Mouse (Mus musculus) forebrain, postnatal 0 days (tissue): ENCODE measurements around the gene Gramd4. TPM values are rescaled to one million over a fixed set of nuclear protein-coding genes. Genes with fewer than 3 reads are reported as not detected.

ENCODE experiments used
- ATAC-seq: fragments of 200-750 bp; cut with Nextera tagmentation; 2 replicates; pipeline ENCODE4 v1.8.0; 2017; ENCODE audit warnings: mild to moderate bottlenecking, moderate library complexity
- DNase-seq: peaks from one replicate; pipeline ENCODE4 v3.0.0-alpha.2; 2015
- H3K27ac ChIP-seq: fragments of 300-500 bp; sonication (generic); 2 replicates; pipeline ENCODE4 v1.5.1; 2014; ENCODE audit warnings: low read depth, mild to moderate bottlenecking, antibody characterized with exemption, low read length, moderate library complexity, mixed read lengths
- H3K27me3 ChIP-seq: fragments of 300-500 bp; sonication (generic); 2 replicates; pipeline ENCODE4 v1.6.1; 2014; ENCODE audit warnings: mild to moderate bottlenecking, low read length, mixed read lengths; ENCODE audit not compliant: insufficient read depth
- H3K36me3 ChIP-seq: fragments of 300-500 bp; sonication (generic); 2 replicates; pipeline ENCODE4 v1.6.1; 2014; ENCODE audit warnings: mild to moderate bottlenecking, moderate library complexity; ENCODE audit not compliant: insufficient read depth
- H3K4me1 ChIP-seq: fragments of 300-500 bp; sonication (generic); 2 replicates; pipeline ENCODE4 v1.6.1; 2014; ENCODE audit warnings: antibody characterized with exemption; ENCODE audit not compliant: insufficient read depth
- H3K4me2 ChIP-seq: fragments of 300-500 bp; sonication (generic); 2 replicates; pipeline ENCODE4 v1.6.1; 2014; ENCODE audit warnings: low read depth, mild to moderate bottlenecking, moderate library complexity
- H3K4me3 ChIP-seq: fragments of 300-500 bp; sonication (generic); 2 replicates; pipeline ENCODE4 v1.5.1; 2014; ENCODE audit warnings: low read depth, low read length, mixed read lengths
- H3K9ac ChIP-seq: fragments of 300-500 bp; sonication (generic); 2 replicates; pipeline ENCODE4 v1.6.1; 2014; ENCODE audit warnings: mild to moderate bottlenecking
- H3K9me3 ChIP-seq: fragments of 300-500 bp; sonication (generic); 2 replicates; pipeline ENCODE4 v1.6.1; 2016; ENCODE audit warnings: low read length
- CTCF ChIP-seq: sonication (generic); IDR thresholded peaks from 2 replicates; pipeline ENCODE4 v1.5.1; 2016; ENCODE audit warnings: antibody characterized with exemption, control low read depth, low read depth
- WGBS: fragments of 180-500 bp; shearing (Covaris S2); extraction: QIAGEN DNeasy Blood & Tissue Kit; methylation state at CpG from one replicate; pipeline ENCODE4 v1.1.7; 2014; 5-methylcytosine and 5-hydroxymethylcytosine counted together
- polyA plus RNA-seq: library from polyadenylated mRNA; unstranded; fragments of >200 nt; fragmentation: Nextera tagmentation; extraction: Ambion mirVana; gene quantifications from 2 replicates; pipeline ENCODE4 v1.2.1, GENCODE M21; 2015
- total RNA-seq: library from RNA; depleted of rRNA; stranded (reverse); fragments of >200 nt; gene quantifications from 2 replicates; pipeline ENCODE4 v1.2.3, GENCODE M21; 2014; rRNA removed

The Gramd4 gene
- total RNA-seq, result 54.5 and 57.0 TPM in 2 replicates
- polyA plus RNA-seq, result 24.8 and 28.8 TPM in 2 replicates

GRCm38 (mm10) chr15:86057413-86057812 lies at the start of gene Gramd4:
TSS of gene Gramd4 (plus strand) at chr15:86057695.
- H3K4me2 ChIP-seq, result peak within 1 kb of the TSS; percentile 90
- ATAC-seq, result no peak
- H3K4me1 ChIP-seq, result peaks cover 31% of the 10 kb centered on the region
- WGBS, result 31% methylated on average over 6 of the region's 6 CpGs
- peak within 1 kb of the TSS; percentile 72 for H3K4me3 ChIP-seq
- H3K9ac ChIP-seq, result peak within 1 kb of the TSS; percentile 93
- H3K27ac ChIP-seq, result peak within 1 kb of the TSS; percentile 95
- no peaks in the 10 kb centered on the region for H3K36me3 ChIP-seq
- H3K27me3 ChIP-seq, result no peaks in the 10 kb centered on the region
- no peak for TF ChIP-seq CTCF
- DNase-seq, result no peak
- H3K9me3 ChIP-seq, result no peaks in the 10 kb centered on the region

DNA sequence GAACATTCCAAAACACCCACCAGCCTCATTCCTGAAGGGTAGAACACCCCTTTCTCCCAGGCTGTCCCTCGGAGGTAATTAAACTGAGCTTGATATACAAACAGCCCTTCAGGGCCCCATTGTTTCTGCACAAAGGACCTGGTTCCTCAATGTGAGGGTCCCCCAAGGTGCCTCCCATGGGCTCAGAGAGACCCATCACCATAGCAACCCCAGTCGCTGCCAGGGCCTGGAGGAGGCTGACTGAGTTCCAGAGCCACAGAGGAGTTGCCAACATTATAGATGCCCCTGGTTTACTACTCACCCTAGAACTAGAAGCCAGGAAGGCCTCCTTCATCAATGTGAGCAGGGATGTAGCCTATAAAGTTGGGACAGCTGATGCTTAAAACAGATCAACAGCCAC lies 44.4 kb upstream of the Gramd4 start:
- ATAC-seq, result peak; percentile 64
- WGBS, result 9% methylated on average over 2 of the region's 2 CpGs
- Histone ChIP-seq H3K36me3 (no peaks in the 10 kb centered on the region), H3K27me3 (no peaks in the 10 kb centered on the region), H3K4me2 (no peak overlapping the region), H3K9me3 (no peaks in the 10 kb centered on the region), H3K27ac (no peak overlapping the region), H3K4me3 (no peak overlapping the region), H3K9ac (no peak overlapping the region), H3K4me1 (peaks cover 8% of the 10 kb centered on the region; the same call in 1 of the 2 replicates)
- TF ChIP-seq CTCF, result no peak
- peak; percentile 41 for DNase-seq

- no peak for ATAC-seq
These were observed 43.8 kb upstream of the Gramd4 start for GRCm38 (mm10) chr15:86013656-86014055.

DNA sequence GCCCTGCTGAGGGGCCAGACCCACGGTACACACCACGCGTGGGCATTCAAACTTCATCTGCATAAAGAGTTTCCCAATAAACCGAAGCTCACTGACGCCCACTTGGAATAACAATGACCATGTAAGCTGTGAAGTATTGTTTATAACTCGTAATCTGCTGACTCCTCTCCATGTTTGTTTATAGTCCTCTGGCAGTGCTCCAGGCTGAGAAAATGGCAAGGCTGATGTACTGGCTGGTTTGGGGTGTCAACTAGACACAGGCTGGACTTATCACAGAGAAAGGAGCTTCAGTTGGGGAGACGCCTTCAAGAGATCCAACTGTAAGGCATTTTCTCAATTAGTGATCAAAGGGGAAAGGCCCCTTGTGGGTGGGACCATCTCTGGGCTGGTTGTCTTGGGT lies 42.5 kb upstream of the Gramd4 start:
- ATAC-seq (no peak), DNase-seq (no peak)
- TF ChIP-seq CTCF, result no peak
- H3K27ac ChIP-seq, result no peak overlapping the region
- H3K9me3 ChIP-seq, result no peaks in the 10 kb centered on the region
- H3K9ac ChIP-seq, result no peak overlapping the region
- peaks cover 8% of the 10 kb centered on the region; the same call in 1 of the 2 replicates for H3K4me1 ChIP-seq
- no peak overlapping the region for H3K4me3 ChIP-seq
- H3K27me3 ChIP-seq, result no peaks in the 10 kb centered on the region
- H3K4me2 ChIP-seq, result no peak overlapping the region
- H3K36me3 ChIP-seq, result no peaks in the 10 kb centered on the region
- WGBS, result 57% methylated on average over 7 of the region's 7 CpGs

More at GRCm38 (mm10) chr15:86013656-86014055, 43.8 kb upstream of the Gramd4 start:
- no peak overlapping the region for H3K4me3 ChIP-seq
- no peak for TF ChIP-seq CTCF
- no peak overlapping the region for H3K27ac ChIP-seq
- 19% methylated on average over 10 of the region's 10 CpGs for WGBS
- H3K9ac ChIP-seq, result no peak overlapping the region
- no peaks in the 10 kb centered on the region for H3K27me3 ChIP-seq
- no peak overlapping the region for H3K4me2 ChIP-seq
- no peak for DNase-seq
- no peaks in the 10 kb centered on the region for H3K9me3 ChIP-seq
- no peaks in the 10 kb centered on the region for H3K36me3 ChIP-seq
- peaks cover 8% of the 10 kb centered on the region; the same call in 1 of the 2 replicates for H3K4me1 ChIP-seq

DNA sequence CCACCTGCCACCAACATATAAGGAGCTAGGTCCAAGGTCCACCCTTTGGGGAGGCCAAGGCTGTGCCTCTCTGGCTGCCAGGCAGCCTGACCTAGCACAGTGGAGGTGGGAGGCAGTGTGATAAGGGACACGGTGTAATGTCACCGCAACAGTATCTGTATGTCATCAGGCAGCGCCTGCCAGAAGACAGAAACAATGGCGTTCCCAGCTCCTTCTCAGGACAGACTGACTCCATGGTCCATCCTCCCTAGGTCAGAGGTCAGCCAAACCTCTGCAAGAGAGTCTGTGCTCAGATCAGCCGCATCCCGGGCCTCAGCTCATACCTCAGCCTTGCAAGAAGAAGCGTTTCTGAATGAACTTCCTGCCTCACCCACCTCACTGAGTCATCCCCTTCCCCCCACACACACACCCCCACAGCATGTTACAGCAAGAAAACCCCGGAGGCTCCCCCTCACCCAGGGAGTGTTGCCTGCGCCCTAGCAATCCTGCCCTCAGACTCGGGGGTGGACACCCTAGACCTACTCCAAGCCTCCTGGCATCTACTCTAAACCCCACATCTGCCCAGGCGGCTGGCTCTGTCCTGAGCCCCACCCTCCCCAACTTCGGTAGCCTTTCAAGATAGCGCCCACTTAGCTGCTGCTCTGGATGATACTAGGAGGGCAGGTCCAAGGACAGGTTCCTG lies 41.5 kb upstream of the Gramd4 start:
- Histone ChIP-seq H3K36me3 (no peaks in the 10 kb centered on the region), H3K27me3 (no peaks in the 10 kb centered on the region), H3K4me1 (peaks cover 8% of the 10 kb centered on the region; the same call in 1 of the 2 replicates), H3K27ac (no peak overlapping the region), H3K4me2 (no peak overlapping the region), H3K9ac (no peak overlapping the region), H3K9me3 (no peaks in the 10 kb centered on the region), H3K4me3 (no peak overlapping the region)
- no peak for TF ChIP-seq CTCF
- ATAC-seq (no peak), DNase-seq (no peak)
- 77% methylated on average over 13 of the region's 13 CpGs for WGBS

- no peak for ATAC-seq
These were observed 40.2 kb upstream of the Gramd4 start for GRCm38 (mm10) chr15:86017336-86017735.

DNA sequence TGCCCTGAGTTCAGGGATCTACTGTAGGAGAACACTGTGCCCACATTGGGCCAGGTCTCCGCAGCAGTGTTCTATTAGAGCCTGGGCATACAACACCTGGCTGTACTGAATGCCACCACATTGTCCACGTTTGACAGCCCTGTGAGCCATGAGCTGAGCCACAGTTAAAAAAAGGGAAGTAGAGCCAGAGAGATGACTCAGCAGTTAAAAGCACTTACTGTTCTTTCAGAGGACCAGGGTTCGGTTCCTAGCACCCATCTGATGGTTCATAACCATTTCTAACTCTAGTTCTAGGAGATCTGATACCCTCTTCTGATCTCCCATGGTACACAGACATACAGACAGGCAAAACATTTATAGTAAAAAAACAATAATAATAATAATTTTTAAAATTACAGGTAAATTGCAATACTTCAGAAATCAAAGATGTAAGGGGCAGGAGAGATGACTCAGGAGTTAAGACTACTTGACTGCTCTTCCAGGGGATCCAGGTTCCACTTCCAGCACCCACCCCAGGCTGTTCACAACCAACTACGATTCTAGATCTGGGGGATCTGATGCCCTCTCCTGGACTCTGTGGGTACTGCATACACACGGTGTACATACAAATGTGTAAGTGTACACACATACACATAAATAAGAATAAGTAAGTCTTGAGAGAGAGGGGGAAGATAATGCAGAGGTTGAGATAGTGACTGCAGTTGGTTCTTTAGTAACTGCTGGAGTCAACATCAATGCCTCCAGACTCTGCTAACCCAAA lies 38.6 kb upstream of the Gramd4 start:
- H3K4me3 ChIP-seq, result no peak overlapping the region
- no peak overlapping the region for H3K4me2 ChIP-seq
- no peak overlapping the region for H3K27ac ChIP-seq
- ATAC-seq (no peak), DNase-seq (no peak)
- WGBS, result over 99% methylated on average over 5 of the region's 5 CpGs
- H3K36me3 ChIP-seq, result no peaks in the 10 kb centered on the region
- H3K9me3 ChIP-seq, result no peaks in the 10 kb centered on the region
- H3K4me1 ChIP-seq, result no peaks in the 10 kb centered on the region
- peak; percentile 42 for TF ChIP-seq CTCF
- H3K27me3 ChIP-seq, result no peaks in the 10 kb centered on the region
- H3K9ac ChIP-seq, result no peak overlapping the region

More at GRCm38 (mm10) chr15:86017336-86017735, 40.2 kb upstream of the Gramd4 start:
- Histone ChIP-seq H3K4me1 (peaks cover 8% of the 10 kb centered on the region; the same call in 1 of the 2 replicates), H3K9me3 (no peaks in the 10 kb centered on the region), H3K27ac (no peak overlapping the region), H3K4me3 (no peak overlapping the region), H3K4me2 (no peak overlapping the region), H3K36me3 (no peaks in the 10 kb centered on the region), H3K9ac (no peak overlapping the region), H3K27me3 (no peaks in the 10 kb centered on the region)
- no peak for DNase-seq
- no peak for TF ChIP-seq CTCF
- 93% methylated on average over 6 of the region's 6 CpGs for WGBS
